Mouse (Mus musculus): ENCODE data around the gene Pik3r6.

DNA sequence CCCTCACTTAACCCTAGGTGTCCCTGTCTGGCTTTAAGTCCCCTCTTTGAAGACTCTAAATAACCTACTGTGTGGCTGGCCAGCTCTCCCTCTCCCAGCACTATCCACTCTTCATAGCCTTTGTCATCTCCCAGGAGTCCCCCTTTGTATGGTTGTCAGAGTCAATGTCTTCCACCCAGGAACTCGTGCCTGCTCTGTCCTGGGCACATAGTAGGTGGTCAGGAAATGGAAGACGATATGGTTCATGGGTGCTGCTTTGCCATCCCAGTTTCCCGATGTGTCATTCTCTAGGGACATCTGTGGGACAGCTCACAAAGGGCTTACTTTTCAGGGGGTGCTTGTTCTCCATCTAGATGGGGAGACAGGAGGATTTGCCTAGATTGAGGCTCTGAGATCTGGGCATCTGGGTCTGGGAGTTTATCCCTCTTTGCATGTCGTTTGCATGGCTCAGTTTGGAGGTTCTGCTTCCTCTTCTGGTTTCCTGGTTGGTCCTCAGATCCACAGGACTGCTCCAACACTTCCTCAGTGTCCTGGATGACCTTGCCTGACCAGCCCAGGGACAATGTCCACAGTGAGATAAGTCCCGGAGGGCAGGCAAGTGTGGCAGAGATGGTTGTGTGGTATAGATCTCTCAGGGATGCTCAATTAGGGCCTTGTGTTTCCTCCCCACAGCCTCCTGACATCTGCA, 30.5 kb upstream of the Pik3r6 start:
- no peak for TF ChIP-seq CTCF (IDR thresholded peaks at IDR 0.05; ENCODE audit: low read depth, low read length)
- TF ChIP-seq POLR2A (IDR thresholded peaks at IDR 0.05; ENCODE audit: borderline replicate concordance, low read depth, low read length): no peak
